Mouse (Mus musculus) adrenal gland, postnatal 4 days (tissue): ENCODE measurements around the gene Aqr. TPM values are rescaled to one million over a fixed set of nuclear protein-coding genes. Genes with fewer than 3 reads are reported as not detected.

Experiments
- DNase-seq, 2 experiments: peaks; one replicate each; pipeline ENCODE4 v3.0.0; 2021 to 2022; ENCODE audit warnings: low spot score in 2 of 2, mixed read lengths in 2 of 2
- total RNA-seq, 2 experiments: library from RNA; stranded (reverse); gene quantifications; 2 replicates each; pipeline ENCODE4 v1.2.3; 2021

Gene Aqr
- total RNA-seq, 2 experiments from 2014 or later: 37.2 to 39.3 TPM

DNA sequence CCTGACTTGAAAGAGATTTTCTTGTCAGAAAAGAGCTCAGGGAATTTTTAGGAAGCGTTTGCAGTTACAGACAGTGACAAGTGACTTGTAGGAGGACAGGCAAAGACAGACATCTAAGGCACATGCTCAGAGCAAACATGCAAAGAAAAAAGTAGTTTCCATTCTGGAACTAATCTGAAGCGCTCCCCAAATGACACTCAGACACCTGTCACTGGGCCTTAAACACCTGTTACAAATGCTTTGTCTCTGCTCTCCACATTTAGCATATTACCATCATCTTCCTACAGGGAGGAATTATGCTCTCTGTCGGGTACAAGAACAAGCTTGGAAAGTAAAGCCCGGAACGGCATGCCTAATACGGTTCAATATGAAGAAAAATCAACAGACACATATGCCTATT, 43.0 kb downstream of the Aqr start:
- DNase-seq: no peak

DNA sequence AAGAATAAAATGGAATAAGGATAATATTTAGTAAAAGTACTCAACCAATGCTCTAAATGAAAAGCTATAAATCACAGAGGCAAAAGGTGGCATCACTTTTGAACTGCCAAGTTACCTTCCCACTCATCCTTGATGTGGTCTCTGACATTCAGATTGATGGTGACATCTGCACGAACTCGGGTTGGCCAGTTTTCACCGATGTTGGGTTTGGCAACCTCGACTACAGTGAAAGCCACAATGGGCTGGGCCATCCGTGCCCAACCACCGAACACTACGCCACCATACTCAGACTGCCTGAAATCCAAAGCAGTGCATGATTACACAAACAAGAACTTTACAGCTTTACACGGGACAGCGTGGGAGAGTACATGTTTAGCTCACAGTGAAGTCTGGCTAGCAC, 50.1 kb downstream of the Aqr start:
- no peak for DNase-seq

DNA sequence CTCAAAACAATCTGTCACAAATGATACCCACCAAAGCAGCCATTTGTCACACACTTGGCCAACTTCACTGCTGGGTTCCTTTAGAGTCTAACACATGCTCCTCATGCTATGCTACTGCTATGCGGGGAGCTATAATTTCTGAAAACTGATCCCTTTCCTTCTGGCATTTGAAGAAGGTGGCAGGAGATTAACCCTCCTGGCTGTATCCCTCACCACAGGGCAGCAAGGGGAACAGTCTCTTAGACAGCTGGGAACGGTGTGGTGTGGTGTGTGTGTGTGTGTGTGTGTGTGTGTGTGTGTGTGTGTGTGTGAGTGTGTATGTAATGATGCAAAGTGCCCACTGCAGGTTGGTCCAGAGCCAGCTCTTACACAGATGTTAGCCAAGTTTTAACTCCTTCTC, 51.0 kb downstream of the Aqr start:
- no peak for DNase-seq

DNA sequence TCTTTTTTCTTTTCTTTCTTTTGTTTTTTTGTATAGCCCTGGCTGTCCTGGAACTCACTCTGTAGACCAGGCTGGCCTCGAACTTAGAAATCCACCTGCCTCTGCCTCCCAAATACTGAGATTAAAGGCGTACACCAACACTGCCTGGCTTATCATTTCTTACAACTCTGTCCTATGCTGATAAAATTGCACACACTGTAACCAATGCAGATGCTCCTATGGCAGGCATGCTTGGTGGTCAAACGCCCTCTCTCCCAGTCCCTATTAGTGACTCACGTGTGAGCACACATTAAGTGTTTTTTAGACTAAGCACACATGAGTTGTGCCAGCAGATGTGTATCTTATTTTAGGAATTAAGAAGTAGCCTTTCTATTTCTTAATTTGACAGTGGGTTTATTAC, 53.5 kb downstream of the Aqr start:
- no peak for DNase-seq

DNA sequence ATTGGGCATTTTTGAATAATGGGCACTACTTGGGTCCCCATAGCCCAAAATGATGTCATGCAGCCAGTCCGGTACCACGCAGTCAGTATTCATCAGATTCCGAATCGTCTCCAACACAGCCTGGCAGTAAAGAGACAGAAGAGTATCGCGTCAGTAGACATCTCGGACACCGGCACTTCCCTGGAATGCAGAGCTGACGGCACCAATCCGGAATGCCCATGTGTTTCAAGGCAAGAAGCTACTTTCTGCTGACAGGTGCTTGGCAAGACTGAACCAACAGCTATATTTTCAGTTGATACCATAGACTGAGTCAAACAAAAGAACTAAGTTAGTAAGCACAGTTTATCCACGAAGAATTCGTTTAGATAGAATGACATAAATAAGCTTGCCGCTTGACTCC, 56.2 kb downstream of the Aqr start:
- no peak for DNase-seq

DNA sequence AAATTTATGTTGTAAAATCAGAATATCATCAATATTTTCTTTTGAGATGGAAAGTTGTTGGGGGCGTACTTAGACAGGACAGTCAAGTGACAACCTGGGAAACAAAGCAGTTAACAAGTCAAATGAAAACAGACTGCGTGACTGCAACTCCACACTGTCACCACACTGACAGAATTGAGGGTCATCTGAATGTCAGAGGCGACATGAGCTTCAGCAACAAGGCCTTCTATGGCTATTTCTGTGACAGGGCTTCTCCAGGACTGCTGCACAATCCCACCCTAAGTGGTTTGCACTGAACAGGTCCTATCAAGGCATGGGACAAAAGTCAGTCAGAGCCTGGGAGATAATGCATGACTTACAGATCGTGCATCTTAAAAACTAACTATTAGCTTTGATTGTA, 63.5 kb downstream of the Aqr start:
- no peak for DNase-seq

DNA sequence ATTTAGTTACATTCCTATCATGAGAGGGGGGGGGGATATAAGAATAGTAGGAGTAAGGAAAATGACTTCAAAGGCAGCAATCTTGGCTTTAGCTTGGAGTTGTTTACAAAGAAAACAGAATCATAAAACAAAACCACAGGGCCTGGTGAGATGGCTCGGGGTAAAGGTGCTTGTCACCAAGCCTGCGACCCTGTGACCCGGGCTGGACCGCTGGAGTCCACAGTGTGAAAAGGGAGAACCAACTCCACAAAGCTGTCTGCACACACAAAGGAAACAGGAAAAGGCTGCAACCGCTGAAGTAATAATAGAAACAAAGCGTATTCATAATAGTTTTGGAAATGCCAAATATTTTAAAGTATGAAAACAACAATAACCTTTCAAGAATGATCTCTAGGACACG, 67.4 kb downstream of the Aqr start:
- DNase-seq: no peak

DNA sequence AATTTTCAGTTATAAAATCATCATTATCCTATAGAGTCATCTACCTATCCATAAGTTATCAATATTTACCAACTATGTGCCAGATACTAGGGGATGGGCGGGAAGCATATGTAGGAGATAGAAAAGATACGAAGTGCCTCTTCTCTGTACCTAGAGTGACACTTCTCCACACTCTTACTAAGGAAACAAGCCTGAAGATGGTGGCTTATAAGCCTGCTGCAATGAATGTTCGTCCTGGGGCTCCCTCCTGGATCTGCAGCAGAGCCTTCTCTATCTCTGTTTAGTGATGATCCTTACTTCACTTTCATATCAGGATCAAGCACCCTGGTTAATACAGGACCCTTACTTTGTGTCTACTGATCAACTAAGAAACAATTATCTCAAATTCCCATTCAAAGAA, 69.2 kb downstream of the Aqr start:
- no peak for DNase-seq

DNA sequence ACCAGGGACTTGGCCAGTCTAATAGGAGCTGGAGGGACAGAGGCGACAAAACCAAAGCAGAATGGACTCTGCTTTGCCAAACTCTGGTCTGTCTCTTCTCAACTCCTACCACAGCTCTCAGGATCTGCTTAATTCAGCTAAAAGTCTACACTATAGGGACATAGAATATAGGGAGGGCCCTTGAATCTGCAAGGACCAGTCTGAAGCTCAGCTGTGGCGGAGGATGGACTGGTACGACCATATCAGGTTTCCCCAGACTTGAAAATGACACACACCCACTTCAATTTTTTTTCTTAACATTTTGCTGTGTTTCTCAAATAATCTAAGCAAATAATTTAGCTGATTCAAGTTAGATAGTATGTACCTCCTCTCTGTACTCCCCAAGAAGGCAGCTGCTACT, 69.6 kb downstream of the Aqr start:
- DNase-seq: no peak

DNA sequence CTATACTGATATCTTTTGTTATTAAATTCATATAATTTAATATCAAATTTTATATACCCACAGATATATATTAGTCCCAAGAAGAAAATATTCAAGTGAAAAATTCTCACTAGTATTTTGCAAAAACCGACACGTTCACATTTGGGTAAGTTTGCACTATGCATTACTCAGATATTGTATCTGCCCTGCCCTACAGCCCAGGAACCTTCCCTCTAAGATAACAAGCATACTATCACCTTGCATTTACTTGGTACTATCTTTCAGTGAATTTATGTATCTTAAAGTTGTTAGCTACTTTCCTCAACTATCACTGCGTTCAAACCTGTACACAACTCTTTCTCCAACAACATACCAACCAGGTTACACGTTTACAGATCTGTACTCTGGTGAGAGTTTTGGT, 71.3 kb downstream of the Aqr start:
- no peak for DNase-seq

DNA sequence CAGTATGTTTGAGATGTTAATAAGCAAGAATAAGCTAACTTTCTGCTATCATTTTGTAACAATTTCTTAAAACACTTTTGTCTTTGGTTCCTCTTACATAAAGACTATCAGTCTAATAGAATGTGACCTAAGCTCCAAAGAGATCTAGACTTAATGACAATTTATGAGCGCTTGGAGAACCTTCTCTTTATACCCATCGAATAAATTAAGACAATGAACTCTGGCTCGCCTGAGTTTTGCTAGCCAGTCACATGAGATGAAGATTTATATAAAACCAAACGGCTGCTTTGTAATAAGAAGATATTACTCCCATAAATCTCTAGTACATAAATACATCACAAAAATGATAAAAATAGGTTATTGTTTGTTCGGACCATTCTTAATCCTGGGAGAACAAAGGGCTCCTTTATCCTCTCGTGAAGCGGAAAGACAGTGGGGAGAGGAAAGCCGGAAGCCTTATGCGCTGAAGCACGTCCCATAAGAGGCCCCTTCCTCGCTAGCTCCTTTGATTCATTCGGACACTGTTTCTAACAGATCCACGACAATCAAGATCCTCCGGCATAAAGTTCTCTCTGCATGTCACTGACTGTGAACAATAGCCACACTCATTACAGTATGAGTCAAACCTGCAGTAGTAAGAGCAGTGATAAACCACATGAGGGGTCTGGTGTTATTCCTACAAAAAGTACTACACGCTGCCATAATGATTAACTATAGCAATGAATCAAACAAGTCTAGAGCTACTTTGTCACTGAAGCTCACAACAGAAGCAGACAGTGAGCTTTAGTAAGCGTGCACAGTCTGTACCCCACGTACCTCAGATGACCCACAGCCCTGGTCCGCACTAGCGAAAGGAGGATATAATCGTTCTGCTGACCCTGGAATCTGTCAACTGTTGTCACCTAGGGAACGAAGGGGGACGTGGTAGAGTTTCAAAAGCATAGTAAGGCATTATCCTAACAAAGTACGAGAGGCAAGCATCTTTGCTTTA, 79.2 kb downstream of the Aqr start:
- no peak for DNase-seq

DNA sequence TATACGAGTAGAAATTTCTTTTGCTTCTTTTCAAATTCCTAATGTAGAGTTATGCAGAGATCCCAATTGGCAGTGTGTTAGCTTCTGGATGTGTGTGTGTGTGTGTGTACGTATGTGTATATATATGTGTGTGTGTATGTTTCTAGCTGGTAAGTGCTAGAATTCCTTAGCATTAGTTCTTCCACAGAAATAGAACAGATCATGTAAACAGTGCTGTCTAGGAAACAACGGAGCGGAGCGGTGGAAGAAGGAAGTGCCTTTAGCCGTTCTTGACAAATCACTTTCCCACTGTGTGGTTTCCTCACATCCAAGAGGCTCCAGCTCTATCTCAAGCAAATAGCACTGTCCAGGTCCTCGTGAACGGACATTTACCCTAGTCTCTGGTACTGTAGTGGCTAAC, 80.4 kb downstream of the Aqr start:
- no peak for DNase-seq

DNA sequence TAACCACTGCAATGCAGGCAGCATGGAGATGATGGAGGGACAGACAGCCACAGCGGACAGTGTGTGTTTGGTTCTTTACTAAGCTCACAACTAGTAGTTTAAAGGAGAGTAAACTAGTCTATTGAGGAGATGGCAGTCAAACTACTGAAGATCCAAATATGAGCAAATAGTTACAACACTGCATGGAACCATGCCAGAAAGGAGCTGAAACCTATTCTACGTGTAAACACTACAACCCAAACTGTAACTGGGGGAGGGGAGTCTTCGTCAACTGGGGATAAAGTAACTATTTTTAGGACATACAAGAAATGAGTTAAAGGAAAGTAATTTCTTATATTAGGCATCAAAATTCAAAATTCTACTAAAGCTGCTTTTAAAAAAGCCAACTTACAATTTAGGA, 84.4 kb downstream of the Aqr start:
- DNase-seq: no peak

DNA sequence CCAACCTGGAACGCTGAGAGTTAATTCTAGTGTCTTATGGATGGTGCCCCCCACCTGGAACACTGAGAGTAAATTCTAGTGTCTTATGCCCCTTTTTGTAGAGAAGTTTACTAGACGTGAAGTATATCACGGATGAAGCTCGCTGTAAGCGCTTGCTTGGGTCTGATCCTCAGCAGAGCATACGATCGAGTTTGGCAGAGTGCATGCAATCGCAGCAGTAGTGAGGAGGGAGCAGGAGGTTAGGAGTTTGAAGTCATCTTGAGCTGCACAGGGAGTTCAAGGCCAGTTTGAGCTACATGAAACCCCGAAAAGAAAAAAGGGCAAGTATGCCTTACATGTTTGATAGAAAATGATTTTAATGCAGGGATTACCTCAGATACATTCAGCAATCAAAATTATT, 86.0 kb downstream of the Aqr start:
- DNase-seq: no peak

DNA sequence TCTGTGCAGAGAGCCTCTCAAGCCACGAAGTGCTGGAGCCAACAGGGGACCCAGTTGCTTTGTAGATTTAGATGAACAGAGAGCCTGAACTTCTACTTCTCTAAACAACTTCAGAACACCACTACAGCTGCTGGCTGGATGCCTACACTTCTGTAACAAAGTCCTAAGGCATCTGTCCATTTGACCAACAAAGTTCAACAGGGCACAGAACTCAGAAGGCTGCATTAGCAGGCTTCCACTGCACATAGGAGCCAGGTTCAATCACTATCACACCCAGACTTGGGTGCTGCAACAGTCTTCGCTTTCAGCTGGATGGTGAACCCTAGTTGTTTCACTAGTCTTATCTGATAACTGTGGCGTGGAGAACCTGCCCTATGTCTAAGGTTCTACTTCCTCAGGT, 87.0 kb downstream of the Aqr start:
- no peak for DNase-seq

DNA sequence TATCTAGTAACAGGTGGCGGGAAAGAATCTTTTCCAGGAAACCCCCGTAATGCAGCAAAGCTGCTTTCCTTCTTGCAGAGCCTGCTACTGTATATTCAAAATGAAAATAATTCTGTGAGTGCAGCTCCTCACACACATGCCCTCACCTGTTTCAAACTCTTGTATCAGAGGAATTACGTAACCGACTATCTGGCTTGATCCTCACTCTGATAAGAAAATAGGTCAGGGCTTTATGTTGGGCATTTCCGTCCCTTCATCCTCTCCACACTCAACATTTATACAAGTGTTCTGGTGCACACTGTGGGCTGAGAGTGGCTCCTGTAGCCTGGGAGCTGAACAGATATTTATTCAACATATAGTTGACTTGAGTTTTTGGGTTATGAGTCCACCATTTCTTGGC, 87.7 kb downstream of the Aqr start:
- no peak for DNase-seq

DNA sequence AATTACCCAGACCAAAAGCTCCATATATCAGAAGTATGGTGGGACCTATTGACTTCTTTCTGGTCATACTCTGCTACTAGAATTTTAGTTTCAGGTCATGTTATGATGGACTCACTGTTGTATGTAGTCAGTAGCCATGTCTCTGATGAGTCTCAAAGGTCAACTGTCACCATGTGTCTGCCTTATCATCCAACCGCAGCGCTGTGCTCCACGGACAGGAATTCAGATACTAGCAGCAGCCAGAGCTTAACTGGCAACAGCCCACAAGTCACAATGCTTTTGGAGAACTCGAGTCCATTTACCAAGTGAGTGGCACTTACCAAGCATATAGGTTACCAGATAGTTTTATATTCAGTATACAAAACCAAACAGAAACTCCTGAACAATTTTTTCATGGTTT, 89.2 kb downstream of the Aqr start:
- no peak for DNase-seq

DNA sequence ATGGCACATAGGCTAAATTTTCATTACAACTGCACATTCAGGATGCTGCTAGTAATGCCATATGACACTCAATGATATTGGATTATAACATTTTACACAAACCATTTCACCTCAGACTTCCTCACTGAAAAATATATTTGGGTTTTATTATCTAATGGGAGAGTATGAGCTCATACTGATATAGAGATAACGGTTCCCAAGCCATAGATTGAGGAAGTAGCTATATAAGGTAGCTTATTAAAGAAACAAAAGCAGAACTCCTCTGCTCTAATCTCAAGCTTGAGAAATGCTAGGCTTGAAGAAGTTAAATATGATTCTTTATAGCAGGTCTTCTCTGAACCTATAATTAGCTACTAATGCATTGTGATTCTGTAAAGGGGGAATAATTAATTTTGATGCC, 90.3 kb downstream of the Aqr start:
- DNase-seq: no peak

DNA sequence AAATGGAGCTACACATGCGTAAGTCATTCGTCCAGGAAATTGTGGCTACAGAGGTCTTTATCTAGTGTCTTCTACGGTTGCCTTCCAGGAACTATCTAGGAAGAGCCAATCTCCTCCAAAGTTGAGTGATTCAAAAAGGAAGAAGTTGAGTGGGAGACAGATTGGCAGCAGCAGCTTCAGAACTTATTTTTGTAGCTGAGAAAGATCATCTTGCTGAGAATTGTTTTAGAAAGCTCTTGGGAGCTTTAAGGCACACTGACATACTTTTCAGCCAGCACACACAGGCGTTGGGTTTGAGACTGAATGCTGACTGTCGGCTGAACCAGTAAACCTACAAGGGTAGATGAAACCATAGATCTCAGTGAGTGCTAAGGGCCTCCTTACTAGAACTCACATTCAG, 91.5 kb downstream of the Aqr start:
- no peak for DNase-seq

DNA sequence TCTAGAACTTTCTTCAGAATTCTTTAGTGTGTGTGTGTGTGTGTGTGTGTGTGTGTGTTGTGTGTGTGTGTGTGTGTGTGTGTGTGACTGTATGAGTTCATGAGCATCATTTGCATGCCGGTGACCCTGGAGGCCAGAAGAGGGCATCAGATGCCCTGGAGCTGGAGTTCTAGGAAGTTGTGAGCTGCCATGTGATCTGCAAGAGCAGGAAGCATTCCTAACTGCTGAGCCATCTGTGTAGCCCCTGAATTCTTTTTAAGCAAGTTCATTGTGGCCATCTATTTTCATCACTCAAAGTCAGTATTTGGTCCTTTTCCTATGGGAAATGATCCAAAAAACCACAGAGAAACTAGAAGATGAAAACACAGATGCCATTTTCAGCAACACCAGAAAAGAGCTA, 92.1 kb downstream of the Aqr start:
- no peak for DNase-seq

DNA sequence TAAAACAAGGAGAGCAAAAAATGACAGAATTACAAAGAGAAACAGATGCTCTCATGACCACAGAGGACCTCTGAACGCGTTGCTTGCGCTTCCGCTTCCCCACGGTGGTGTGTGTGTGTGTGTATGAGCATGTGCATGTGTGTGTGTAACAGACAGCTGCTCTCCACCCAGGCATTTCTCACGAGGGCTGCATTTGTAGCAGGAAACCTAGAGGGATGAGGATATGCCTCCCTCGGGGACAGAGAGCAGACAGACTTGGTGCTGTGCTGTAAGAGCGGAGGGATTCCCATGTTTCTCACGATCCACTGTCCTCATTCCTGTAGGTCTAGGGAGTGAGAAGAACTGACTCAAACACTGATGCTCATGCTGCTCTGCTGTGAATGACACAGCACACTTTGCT, 93.2 kb downstream of the Aqr start:
- DNase-seq: no peak

DNA sequence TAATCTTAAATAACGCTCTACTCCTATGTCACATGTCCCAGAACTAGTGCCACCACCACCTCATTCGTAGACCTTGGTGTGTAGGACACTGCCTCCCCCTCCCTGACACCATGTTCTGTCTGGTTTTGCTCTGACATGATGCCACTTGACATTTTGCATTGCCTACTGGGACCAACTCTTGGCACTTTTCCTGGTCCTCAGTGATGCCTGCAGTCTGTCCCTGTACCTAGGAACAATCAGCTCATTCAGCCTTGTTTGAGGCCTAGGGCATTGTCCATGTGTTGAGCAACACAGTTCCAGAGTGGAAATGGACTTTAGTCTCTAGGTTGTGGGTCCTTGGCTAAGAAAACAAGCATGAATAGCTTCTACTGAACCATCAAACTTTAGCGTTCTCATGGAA, 97.0 kb downstream of the Aqr start:
- DNase-seq: no peak

DNA sequence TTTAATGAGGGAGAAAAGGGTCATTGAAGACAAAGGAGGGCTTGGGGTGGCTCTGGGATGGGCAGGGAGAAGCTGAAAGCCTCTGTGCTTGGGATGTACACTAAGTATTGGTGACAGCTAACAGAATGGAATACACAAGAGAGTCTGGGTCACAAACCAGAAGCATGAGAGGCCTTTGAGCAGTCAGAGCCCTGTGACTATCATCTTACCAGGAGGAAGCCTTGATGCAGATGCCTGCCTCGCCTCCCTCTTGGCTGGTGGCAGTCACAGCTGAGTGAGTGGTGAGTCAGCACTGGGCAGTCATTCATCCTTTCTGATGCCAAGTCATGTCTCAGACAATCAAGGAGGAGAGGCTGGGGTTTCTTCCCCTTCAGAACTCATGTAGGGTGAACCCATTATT, 99.6 kb downstream of the Aqr start:
- no peak for DNase-seq
